Mouse (Mus musculus): Measurements from ENCODE around the gene Itgae. TPM values are rescaled to one million over a fixed set of nuclear protein-coding genes. Genes with fewer than 3 reads are reported as not detected.

Gene Itgae
- total RNA-seq, 2 experiments from 2014 or later = 0.15 to 0.22 TPM

DNA sequence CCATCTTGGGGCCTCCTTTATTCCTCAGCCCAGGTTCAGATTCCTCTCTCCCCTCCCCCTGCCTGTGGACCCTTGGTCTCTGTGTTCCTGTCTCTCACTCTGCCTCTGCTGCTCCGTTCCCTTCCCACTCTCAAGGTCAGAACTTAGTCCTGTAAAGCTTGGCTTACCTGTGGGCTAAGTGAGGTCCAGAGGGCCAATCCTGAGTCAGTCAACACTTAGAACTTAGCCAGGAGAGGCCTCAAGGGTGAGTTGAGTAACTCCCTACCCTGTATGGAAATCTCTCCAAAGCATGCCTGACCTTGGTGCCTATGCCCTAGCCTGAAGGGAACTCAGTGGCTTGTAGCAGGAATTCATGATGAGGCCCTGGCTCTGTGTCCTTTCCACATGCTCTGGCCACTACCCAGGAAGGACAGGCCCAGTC, 53.9 kb downstream of the Itgae start:
- no peak for ATAC-seq (ENCODE audit: poor library complexity, severe bottlenecking)

GRCm38 (mm10) chr11:73146026-73146974, 55.9 kb downstream of the Itgae start:
- no peak for ATAC-seq (ENCODE audit: poor library complexity, severe bottlenecking)

GRCm38 (mm10) chr11:73146975-73147365, 56.6 kb downstream of the Itgae start:
- no peak for ATAC-seq (ENCODE audit: poor library complexity, severe bottlenecking)

DNA sequence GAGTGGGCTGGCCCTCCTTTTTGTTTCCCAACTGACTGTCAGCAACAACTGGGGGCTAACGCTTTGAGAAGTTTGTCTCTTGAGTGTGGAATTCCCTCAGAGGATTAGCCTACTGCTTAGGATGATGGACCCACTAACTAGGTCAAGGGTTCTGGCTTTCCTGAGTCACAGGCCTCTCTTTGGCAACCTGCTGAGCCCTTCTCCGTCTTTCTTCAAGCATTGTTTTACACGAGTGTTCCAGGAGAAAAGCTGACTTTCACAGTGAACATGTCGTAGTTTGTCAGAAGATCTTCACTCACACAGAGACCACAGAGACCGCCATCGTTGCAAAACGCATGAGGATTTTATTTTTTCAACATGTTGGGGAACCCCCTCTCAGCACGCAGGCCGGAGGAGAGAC, 57.8 kb downstream of the Itgae start:
- no peak for ATAC-seq (ENCODE audit: poor library complexity, severe bottlenecking)

DNA sequence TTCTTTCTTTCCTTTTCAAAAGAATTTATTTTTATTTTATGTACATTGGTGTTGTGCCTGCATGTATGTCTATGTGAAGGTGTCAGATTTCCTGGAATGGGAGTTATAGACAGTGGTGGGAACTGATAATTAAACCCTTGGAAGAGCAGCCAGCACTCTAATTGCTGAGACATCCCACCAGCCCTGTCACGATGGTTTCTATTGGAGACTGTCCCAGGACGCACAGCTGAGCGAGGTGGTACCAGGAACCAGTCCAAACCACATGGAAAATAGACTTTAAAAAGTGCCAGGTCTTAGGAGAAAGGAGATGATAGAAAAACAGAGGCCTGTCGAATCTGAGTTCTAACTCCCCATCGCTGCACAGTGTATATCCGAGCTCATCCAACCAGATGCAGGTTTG, 64.7 kb downstream of the Itgae start:
- no peak for ATAC-seq (ENCODE audit: poor library complexity, severe bottlenecking)

DNA sequence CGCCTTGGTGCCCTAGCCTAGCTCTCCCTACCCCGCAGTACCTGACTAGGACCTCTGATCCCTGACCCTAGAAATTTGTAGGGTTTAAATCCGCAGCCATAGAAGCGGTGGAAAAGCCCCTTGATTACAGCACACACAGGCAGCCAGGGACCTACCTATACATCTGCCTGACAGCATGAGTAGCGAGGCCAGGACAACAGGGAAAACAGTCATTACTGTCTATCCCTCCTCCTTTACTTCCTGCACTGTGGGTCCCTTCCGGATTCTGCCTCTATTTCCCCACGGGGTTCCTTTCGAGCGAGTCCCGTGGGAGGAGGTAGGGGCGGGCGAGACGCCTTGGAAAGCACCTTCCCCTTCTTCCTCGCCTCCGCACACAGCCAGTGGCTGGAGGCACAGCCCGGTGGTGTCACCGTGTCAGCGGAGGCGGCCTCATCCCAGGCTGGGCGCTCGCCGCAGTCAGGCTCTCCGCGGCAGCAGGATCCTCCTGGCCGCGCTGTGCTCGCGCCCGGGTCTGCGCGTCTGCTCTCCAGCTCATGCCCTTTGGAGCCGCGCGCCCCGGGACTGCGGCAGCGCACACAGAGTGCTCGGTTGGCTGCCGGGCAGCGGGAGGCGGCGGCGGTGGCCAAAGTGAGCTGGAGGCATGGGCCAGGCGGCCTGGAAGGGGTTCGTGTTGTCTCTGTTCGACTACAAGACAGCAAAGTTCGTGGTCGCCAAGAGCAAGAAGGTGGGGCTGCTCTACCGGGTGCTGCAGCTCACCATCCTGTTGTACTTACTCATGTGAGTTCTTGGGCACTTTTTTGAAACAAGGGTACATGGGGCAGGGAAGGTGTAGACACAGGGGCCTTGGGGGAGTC, 69.8 kb downstream of the Itgae start, which contains the start of gene P2rx5:
P2rx5 (plus strand) TSS at position 465 of the 854 bp plus-strand sequence.
- ATAC-seq (ENCODE audit: poor library complexity, severe bottlenecking) = peak; percentile 47

DNA sequence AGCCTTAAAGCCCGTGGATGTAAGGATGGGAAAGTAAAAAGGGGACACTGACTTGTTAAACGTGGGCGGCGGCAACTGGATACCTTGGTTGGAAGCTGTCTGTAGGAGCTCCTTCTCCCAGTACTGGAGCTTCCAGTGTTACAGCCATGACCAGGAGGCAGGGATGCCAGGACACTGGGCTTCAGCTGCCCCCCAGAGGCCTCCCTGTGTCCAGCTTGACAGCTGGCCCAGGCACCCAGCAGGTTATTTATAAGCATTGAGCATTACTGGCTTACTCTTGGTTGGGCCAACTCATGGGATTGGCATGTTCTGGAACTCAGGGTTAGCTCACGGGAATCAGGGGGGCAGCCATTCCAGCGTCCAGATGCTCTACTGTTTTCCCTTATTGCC, 70.4 kb downstream of the Itgae start:
- ATAC-seq (ENCODE audit: poor library complexity, severe bottlenecking) = no peak

DNA sequence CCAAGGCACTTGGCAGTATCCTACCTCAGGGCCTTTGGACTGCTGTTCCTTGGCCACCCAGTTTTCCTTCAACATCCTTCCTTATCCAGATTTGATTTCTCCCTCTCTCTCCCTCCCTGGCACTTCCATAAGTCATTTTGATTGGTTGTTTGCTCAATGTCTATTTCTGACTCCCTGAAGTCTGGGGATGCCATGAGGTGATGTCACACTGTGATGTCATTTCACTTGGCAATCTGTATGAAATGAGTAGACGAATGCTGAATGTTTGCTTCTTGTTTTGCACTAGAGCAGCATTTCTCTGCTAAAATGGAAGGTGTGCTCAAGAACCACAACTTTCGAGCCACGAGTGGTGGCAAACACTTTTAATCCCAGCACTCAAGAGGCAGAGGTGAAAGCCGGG, 71.2 kb downstream of the Itgae start:
- no peak for ATAC-seq (ENCODE audit: poor library complexity, severe bottlenecking)

DNA sequence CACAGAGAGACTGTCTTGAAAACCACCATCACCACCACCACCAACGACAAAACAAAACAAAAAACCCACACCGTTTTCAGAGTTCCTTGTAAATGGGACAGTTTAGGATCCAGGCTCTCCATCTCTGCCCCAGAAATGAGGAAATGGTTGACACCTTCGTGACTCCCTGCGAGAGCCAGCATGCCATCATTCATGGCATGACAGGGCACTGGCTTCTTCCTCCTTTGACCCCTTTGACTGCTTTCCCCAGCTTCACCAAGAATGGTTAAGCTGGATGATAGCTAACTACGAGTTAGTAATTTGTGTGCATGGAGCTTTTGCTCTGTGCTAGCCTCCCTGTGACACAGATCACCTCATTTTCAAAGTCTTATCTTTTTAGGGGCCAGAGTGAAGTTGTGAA, 71.9 kb downstream of the Itgae start:
- ATAC-seq (ENCODE audit: poor library complexity, severe bottlenecking) = peak; percentile 49; the same call in 1 of the 2 replicates

GRCm38 (mm10) chr11:73168071-73168470, 77.7 kb downstream of the Itgae start:
- no peak for ATAC-seq (ENCODE audit: poor library complexity, severe bottlenecking)

DNA sequence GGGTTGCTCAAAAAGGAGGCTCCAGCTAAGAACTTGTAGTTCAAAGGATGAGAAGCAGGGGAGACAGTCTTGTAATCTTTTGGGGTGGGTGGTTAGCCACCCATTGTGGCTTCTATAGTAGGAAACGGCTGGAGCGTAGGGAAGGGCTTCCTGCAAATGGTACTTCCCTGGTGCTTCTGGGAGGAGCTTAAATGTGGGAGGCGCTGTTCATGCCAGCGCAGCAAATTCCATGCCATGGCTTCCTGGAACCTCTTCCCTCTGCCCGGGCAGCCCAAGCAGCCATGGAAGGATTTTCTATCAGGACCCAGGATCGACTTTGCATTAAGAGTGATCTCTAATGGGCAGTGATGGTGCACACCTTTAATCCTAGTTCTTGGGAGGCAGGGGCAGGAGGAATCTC, 78.2 kb downstream of the Itgae start:
- no peak for ATAC-seq (ENCODE audit: poor library complexity, severe bottlenecking)

GRCm38 (mm10) chr11:73169231-73169630, 78.8 kb downstream of the Itgae start:
- peak; percentile 88 for ATAC-seq (ENCODE audit: poor library complexity, severe bottlenecking)

- no peak for ATAC-seq (ENCODE audit: poor library complexity, severe bottlenecking)
Measured at GRCm38 (mm10) chr11:73172186-73172585, 81.8 kb downstream of the Itgae start.

DNA sequence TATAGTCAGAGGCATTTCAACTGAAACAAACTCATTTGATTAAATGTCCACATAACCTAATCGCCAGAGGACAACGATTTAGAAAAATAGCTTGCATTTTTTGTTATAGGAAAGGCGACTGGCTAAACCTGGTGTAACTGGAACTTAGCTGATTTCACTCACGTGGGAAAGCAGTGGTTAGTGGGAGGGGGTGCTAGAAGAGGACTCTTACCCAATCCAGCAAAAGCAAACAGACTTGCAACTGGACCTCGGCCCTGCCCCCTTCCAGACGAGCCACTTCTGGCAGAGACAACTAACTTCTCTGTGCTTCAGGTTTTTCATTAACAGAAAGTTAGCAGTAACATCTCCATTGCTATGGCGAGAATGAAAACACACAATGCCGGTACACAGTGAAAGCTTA, 85.2 kb downstream of the Itgae start:
- ATAC-seq (ENCODE audit: poor library complexity, severe bottlenecking) = no peak

- no peak for ATAC-seq (ENCODE audit: poor library complexity, severe bottlenecking)
Measured at GRCm38 (mm10) chr11:73176186-73176585, 85.8 kb downstream of the Itgae start.

DNA sequence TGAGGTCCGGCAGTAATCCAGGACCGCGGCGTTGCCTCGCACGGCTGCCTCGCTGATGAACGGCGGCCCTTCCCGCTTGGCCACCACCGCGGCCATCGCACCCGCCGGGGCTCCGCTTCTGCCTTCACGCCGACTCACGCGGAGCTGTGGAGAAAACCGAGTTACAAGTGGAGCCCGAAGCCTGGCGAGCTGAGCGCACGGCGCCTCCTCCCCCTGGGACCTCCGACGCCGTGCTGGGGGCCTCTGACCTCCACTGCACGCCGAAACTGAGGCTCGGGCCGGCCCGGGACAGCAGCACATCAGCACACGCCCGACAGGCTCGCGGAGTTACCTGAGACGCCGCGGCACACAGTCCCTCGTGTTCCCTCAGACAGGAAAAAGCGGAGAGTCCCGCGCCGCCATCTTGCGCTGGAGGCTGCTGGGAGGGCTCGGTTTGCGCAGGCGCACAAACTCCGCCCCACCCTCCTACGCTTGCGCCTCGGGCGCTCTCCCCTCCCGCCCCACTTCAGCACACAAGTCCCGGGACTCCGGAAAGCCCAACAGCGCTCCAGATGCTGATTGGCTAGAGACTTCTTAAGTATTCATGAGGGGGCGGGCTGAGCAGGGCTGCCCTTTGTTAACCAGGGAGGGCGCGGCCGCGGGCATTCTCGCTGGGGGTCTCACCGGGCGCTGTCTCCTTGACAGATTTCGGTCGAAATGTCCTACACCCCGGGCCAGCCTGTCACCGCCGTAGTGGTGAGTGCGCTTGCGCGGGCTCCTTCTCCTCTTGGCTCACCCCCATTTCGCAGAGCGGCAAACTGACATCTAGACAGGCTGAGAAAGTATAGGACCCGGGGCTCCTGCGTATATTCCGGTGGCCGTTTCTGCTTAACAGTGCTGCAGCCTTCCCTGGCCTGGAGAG, 86.5 kb downstream of the Itgae start, which contains the start of the genes Emc6 and Tax1bp3:
Emc6 (minus strand) TSS at position 430 of the 901 bp plus-strand sequence.
Tax1bp3 (plus strand) TSS at position 476 of the 901 bp plus-strand sequence.
- ATAC-seq (ENCODE audit: poor library complexity, severe bottlenecking) = peak; percentile 95

DNA sequence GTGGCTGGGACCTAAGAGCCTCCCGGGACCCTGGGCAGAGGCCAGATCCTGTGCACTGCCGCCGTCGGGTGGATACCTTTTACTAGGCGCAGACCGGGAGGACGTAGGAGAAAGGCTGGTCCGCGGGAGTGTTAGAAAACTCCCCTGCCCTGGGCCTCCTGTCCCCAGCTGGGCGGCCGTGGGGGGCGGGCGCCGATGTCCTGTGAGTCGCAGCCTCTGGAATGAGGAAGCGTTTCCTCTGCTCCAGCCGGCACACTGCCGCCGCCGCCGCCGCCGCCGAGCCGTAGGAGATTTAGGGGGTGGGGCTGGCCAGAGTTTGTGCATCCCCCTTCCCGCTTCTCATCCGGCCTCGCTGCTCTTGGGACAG, 87.1 kb downstream of the Itgae start:
- ATAC-seq (ENCODE audit: poor library complexity, severe bottlenecking) = peak; percentile 68

- no peak for ATAC-seq (ENCODE audit: poor library complexity, severe bottlenecking)
Measured at GRCm38 (mm10) chr11:73177895-73178294, 87.5 kb downstream of the Itgae start.

- peak; percentile 71 for ATAC-seq (ENCODE audit: poor library complexity, severe bottlenecking)
Measured at GRCm38 (mm10) chr11:73185872-73186615, 95.7 kb downstream of the Itgae start.

DNA sequence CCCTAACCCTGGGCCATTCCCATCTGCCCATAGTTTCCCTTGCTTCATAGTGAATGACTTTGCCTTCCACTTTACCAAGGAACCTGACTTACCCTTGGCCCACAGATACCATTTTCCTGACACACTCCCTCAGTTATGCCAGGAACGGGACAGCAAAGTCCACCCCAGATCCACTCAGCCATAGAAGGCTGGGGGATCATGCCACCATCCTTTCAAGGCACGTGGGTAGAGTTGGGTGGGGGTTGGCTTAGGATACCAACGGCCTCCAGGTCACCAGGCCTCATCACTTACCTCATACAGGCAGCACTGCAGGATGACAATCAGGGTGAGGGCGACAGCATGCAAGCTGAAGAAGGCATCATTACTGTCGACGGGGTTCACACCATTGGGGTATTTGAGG, 96.8 kb downstream of the Itgae start:
- no peak for ATAC-seq (ENCODE audit: poor library complexity, severe bottlenecking)

Data from megakaryocyte, adult 5-6 weeks (primary cell).